Mouse (Mus musculus): ENCODE data around the gene Cfap97d2. TPM values are rescaled to one million over a fixed set of nuclear protein-coding genes. Genes with fewer than 3 reads are reported as not detected.

Cfap97d2 gene
- polyA plus RNA-seq, 1 experiment from 2014 or later: 0.05 TPM

DNA sequence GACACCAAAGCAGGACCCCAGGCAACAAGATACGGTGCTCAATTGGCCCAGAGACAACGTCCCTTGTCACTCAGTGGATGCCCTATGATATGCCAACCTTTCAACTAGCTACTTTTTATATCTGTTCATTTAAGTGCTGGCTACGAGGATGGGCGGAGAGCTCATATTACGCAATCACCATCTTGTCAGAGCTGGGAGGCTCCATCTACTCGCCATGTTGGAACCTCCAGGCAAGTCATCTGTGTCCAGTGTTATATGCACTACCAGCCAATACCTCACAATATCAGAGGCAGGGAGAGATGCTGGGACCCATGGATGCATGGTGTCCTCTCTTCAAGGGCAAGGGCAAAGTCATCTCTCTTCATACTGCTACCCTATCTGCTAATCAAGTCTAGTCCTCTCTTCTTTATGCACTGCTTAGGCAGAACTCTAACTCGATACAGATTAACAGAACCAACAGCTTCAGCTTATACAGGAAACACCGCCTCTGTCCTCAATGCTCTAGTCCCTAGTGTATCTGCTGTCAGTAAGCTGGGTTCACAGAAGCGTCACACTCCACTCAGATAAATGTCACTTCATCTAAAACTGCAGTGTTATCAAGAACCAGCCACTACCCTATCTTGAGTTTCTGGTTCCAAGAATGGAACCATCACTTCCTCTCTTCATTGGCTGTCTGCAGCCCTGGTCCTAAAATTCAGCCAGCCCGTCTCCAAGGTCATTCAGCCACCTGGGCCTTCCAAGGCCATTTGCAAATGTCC is 34.3 kb upstream of the Cfap97d2 start:
- no peaks in the 10 kb centered on the region for H3K9me3 ChIP-seq (replicated peaks; ENCODE audit: control insufficient read depth, low read length)
- peaks cover 43% of the 10 kb centered on the region for H3K4me1 ChIP-seq (ENCODE audit: control insufficient read depth, insufficient read depth, low read length)
- H3K36me3 ChIP-seq (ENCODE audit: control insufficient read depth, insufficient read depth, low read length): no peaks in the 10 kb centered on the region; the same call in 1 of the 2 replicates
- H3K9ac ChIP-seq (ENCODE audit: low read length): no peak overlapping the region
- 90% methylated on average over 10 of the region's 10 CpGs for WGBS
- no peak for ATAC-seq (ENCODE audit: insufficient read depth, low FRiP score)
- H3K4me3 ChIP-seq (replicated peaks; ENCODE audit: low read length): no peak overlapping the region
- no peaks in the 10 kb centered on the region for H3K27me3 ChIP-seq (ENCODE audit: control insufficient read depth, insufficient read depth, low read length)
- H3K4me2 ChIP-seq (ENCODE audit: low read depth, low read length): no peak overlapping the region
- no peak overlapping the region for H3K27ac ChIP-seq (ENCODE audit: low read length)

- no peak overlapping the region for H3K4me3 ChIP-seq (replicated peaks; ENCODE audit: low read length)
- peaks cover 35% of the 10 kb centered on the region for H3K4me1 ChIP-seq (ENCODE audit: control insufficient read depth, insufficient read depth, low read length)
- H3K27me3 ChIP-seq (ENCODE audit: control insufficient read depth, insufficient read depth, low read length): no peaks in the 10 kb centered on the region
- H3K36me3 ChIP-seq (ENCODE audit: control insufficient read depth, insufficient read depth, low read length): no peaks in the 10 kb centered on the region
- H3K9ac ChIP-seq (ENCODE audit: low read length): no peak overlapping the region
- no peak for ATAC-seq (ENCODE audit: insufficient read depth, low FRiP score)
- no peak overlapping the region for H3K4me2 ChIP-seq (ENCODE audit: low read depth, low read length)
- 70% methylated on average over 4 of the region's 4 CpGs for WGBS
- peak overlapping the region; percentile 46; the same call in 1 of the 2 replicates for H3K27ac ChIP-seq (ENCODE audit: low read length)
- H3K9me3 ChIP-seq (replicated peaks; ENCODE audit: control insufficient read depth, low read length): no peaks in the 10 kb centered on the region
Observed at GRCm38 (mm10) chr8:13673215-13673614, 32.5 kb upstream of the Cfap97d2 start.

GRCm38 (mm10) chr8:13674294-13675010 is 31.2 kb upstream of the Cfap97d2 start:
- peak overlapping the region; percentile 35; the same call in 1 of the 2 replicates for H3K27ac ChIP-seq (ENCODE audit: low read length)
- no peak for ATAC-seq (ENCODE audit: insufficient read depth, low FRiP score)

GRCm38 (mm10) chr8:13675121-13675520 is 30.6 kb upstream of the Cfap97d2 start:
- peak overlapping the region; percentile 35; the same call in 1 of the 2 replicates for H3K27ac ChIP-seq (ENCODE audit: low read length)
- H3K27me3 ChIP-seq (ENCODE audit: control insufficient read depth, insufficient read depth, low read length): no peaks in the 10 kb centered on the region
- ATAC-seq (ENCODE audit: insufficient read depth, low FRiP score): no peak
- H3K4me2 ChIP-seq (ENCODE audit: low read depth, low read length): peak overlapping the region; percentile 85
- H3K9me3 ChIP-seq (replicated peaks; ENCODE audit: control insufficient read depth, low read length): no peaks in the 10 kb centered on the region
- peaks cover 23% of the 10 kb centered on the region; the same call in 1 of the 2 replicates for H3K4me1 ChIP-seq (ENCODE audit: control insufficient read depth, insufficient read depth, low read length)
- 58% methylated on average over 4 of the region's 4 CpGs for WGBS
- H3K36me3 ChIP-seq (ENCODE audit: control insufficient read depth, insufficient read depth, low read length): no peaks in the 10 kb centered on the region
- peak overlapping the region; percentile 84 for H3K4me3 ChIP-seq (replicated peaks; ENCODE audit: low read length)
- H3K9ac ChIP-seq (ENCODE audit: low read length): peak overlapping the region; percentile 80

More at GRCm38 (mm10) chr8:13674294-13675010, 31.2 kb upstream of the Cfap97d2 start:
- H3K9ac ChIP-seq (ENCODE audit: low read length): no peak overlapping the region
- WGBS: 56% methylated on average over 12 of the region's 12 CpGs
- H3K4me1 ChIP-seq (ENCODE audit: control insufficient read depth, insufficient read depth, low read length): peaks cover 24% of the 10 kb centered on the region; the same call in 1 of the 2 replicates
- H3K36me3 ChIP-seq (ENCODE audit: control insufficient read depth, insufficient read depth, low read length): no peaks in the 10 kb centered on the region
- H3K4me3 ChIP-seq (replicated peaks; ENCODE audit: low read length): 0 out of 2 replicates have a peak overlapping the region, but pooled peaks have one; percentile 4
- H3K9me3 ChIP-seq (replicated peaks; ENCODE audit: control insufficient read depth, low read length): no peaks in the 10 kb centered on the region
- H3K27me3 ChIP-seq (ENCODE audit: control insufficient read depth, insufficient read depth, low read length): no peaks in the 10 kb centered on the region
- peak overlapping the region; percentile 85 for H3K4me2 ChIP-seq (ENCODE audit: low read depth, low read length)

DNA sequence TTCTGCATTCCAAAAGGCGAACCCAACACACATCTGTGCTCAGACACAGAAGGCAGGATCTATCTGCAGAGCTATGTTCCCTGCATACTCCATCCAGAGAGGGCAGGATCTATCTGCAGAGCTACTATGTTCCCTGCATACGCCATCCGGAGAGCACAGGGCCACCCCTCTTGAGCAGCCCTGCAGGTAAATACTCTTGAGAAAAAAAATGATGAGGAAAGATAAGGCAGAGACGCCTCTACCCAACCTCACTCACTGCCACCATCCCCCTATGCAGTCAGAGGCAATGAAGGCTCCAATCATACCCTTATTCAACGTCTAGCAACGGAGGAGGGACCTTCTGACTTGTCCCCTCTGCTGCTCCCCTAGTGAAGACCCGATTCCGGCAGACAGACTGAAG is 30.2 kb upstream of the Cfap97d2 start:
- Histone ChIP-seq H3K27ac (ENCODE audit: low read length) (peak overlapping the region; percentile 86; the same call in 1 of the 2 replicates), H3K9ac (ENCODE audit: low read length) (peak overlapping the region; percentile 80), H3K27me3 (ENCODE audit: control insufficient read depth, insufficient read depth, low read length) (no peaks in the 10 kb centered on the region), H3K4me1 (ENCODE audit: control insufficient read depth, insufficient read depth, low read length) (peaks cover 23% of the 10 kb centered on the region; the same call in 1 of the 2 replicates), H3K4me3 (replicated peaks; ENCODE audit: low read length) (peak overlapping the region; percentile 84), H3K36me3 (ENCODE audit: control insufficient read depth, insufficient read depth, low read length) (no peaks in the 10 kb centered on the region), H3K9me3 (replicated peaks; ENCODE audit: control insufficient read depth, low read length) (no peaks in the 10 kb centered on the region), H3K4me2 (ENCODE audit: low read depth, low read length) (peak overlapping the region; percentile 85)
- 38% methylated on average over 8 of the region's 8 CpGs for WGBS
- ATAC-seq (ENCODE audit: insufficient read depth, low FRiP score): no peak

DNA sequence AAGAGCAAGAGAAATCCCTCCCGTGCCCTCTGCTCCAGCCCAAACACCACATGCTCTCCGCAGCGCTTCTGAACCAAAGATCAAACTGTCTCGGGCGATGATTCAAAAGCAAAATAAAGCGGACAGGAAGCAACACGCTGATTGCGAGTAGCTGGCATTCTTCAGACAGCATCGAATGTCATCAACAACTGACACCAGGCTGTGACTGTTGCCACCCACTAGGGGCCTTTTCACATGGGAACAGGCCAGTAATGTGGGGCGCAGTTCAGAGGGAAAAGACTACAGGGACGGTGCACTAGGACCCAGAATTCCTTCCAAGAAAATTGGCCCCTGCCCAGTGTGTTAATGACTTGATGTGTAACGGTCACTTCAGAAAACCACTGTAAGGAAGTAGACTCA is 29.4 kb upstream of the Cfap97d2 start:
- Histone ChIP-seq H3K9me3 (replicated peaks; ENCODE audit: control insufficient read depth, low read length) (no peaks in the 10 kb centered on the region), H3K27me3 (ENCODE audit: control insufficient read depth, insufficient read depth, low read length) (no peaks in the 10 kb centered on the region), H3K27ac (ENCODE audit: low read length) (peak overlapping the region; percentile 86), H3K4me1 (ENCODE audit: control insufficient read depth, insufficient read depth, low read length) (peaks cover 18% of the 10 kb centered on the region; the same call in 1 of the 2 replicates), H3K4me3 (replicated peaks; ENCODE audit: low read length) (peak overlapping the region; percentile 84), H3K36me3 (ENCODE audit: control insufficient read depth, insufficient read depth, low read length) (no peaks in the 10 kb centered on the region), H3K9ac (ENCODE audit: low read length) (peak overlapping the region; percentile 80), H3K4me2 (ENCODE audit: low read depth, low read length) (peak overlapping the region; percentile 85)
- no peak for ATAC-seq (ENCODE audit: insufficient read depth, low FRiP score)
- WGBS: under 1% methylated on average over 12 of the region's 12 CpGs

GRCm38 (mm10) chr8:13676701-13677412 is 28.8 kb upstream of the Cfap97d2 start:
- under 1% methylated on average over 47 of the region's 47 CpGs for WGBS
- Histone ChIP-seq H3K9me3 (replicated peaks; ENCODE audit: control insufficient read depth, low read length) (no peaks in the 10 kb centered on the region), H3K4me2 (ENCODE audit: low read depth, low read length) (peak overlapping the region; percentile 85), H3K4me3 (replicated peaks; ENCODE audit: low read length) (peak overlapping the region; percentile 84), H3K4me1 (ENCODE audit: control insufficient read depth, insufficient read depth, low read length) (peaks cover 15% of the 10 kb centered on the region; the same call in 1 of the 2 replicates), H3K27ac (ENCODE audit: low read length) (peak overlapping the region; percentile 86), H3K9ac (ENCODE audit: low read length) (peak overlapping the region; percentile 80), H3K27me3 (ENCODE audit: control insufficient read depth, insufficient read depth, low read length) (no peaks in the 10 kb centered on the region), H3K36me3 (ENCODE audit: control insufficient read depth, insufficient read depth, low read length) (no peaks in the 10 kb centered on the region)
- peak; percentile 45 for ATAC-seq (ENCODE audit: insufficient read depth, low FRiP score)

GRCm38 (mm10) chr8:13677413-13677883 is 28.2 kb upstream of the Cfap97d2 start, which contains the start of gene Rasa3:
Gene Rasa3 (minus strand): TSS chr8:13677603.
- Histone ChIP-seq H3K4me1 (ENCODE audit: control insufficient read depth, insufficient read depth, low read length) (peaks cover 15% of the 10 kb centered on the region; the same call in 1 of the 2 replicates), H3K27me3 (ENCODE audit: control insufficient read depth, insufficient read depth, low read length) (no peaks in the 10 kb centered on the region), H3K4me3 (replicated peaks; ENCODE audit: low read length) (peak within 1 kb of the TSS; percentile 84), H3K9me3 (replicated peaks; ENCODE audit: control insufficient read depth, low read length) (no peaks in the 10 kb centered on the region), H3K4me2 (ENCODE audit: low read depth, low read length) (peak within 1 kb of the TSS; percentile 85), H3K27ac (ENCODE audit: low read length) (peak within 1 kb of the TSS; percentile 86), H3K9ac (ENCODE audit: low read length) (peak within 1 kb of the TSS; percentile 80), H3K36me3 (ENCODE audit: control insufficient read depth, insufficient read depth, low read length) (no peaks in the 10 kb centered on the region)
- WGBS: under 1% methylated on average over 42 of the region's 42 CpGs
- ATAC-seq (ENCODE audit: insufficient read depth, low FRiP score): peak; percentile 98

Data from stomach, embryonic 16.5 days (tissue).